Mouse (Mus musculus) erythroblast, embryonic 14.5 days (primary cell): ENCODE data around the gene Kl.

Source experiments
- GATA1 ChIP-seq: IDR thresholded peaks from 2 replicates; pipeline ENCODE4 v1.6.1; 2012; ENCODE audit warnings: low read length, inconsistent platforms, mixed read lengths
- TAL1 ChIP-seq: IDR thresholded peaks from 3 replicates; pipeline ENCODE4 v1.6.1; 2012; ENCODE audit warnings: low read length, inconsistent platforms, mixed read lengths

DNA sequence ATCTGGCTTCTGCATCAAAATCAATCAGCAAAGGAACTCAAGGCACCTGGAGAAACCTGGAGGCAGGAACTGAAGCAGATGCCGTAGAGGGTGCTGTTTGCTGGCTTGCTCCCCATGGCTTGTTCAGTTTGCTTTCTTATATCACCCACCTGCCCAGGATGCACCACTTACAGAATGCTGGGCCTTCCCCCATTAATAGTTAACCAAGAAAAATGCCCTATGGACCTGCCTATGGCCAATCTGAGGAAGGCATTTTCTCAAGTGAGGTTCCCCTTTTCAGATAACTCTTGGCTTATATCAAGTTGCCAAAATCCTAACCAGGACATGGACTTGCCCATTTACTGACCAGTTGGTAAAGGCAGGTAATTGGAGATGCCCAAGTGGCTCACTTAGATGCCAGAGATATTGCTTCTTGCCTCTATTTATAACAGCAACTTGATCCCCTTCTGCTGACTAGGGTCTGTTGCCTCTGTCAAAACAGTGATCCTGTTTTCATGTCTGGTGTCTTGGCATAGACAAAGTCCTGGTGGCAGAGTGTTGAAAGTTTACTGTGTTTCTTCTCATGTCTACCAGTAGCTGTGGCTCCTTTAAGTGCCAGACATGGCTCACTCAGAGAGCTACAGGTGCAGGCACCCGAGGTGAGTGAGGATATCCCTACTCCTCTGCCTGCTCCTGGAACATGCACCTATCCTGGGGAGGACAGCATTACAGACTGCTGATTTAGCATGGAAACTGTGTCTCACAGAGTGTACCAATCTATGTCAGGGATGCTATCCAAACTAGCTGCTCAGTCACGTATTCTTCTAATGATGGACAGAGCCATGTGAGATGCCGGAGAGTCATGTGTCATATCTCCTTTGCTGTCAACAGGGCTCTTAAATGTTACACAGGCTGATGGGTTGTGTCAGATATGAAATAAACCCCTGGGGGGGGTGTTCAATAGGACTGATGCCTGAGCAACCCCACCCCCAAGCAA, 37.0 kb upstream of the Kl start:
- TF ChIP-seq GATA1 (no peak), TAL1 (no peak)
